Mouse (Mus musculus) limb, embryonic 13.5 days (tissue): ENCODE measurements around the gene Syvn1. TPM values are rescaled to one million over a fixed set of nuclear protein-coding genes. Genes with fewer than 3 reads are reported as not detected.

Experiments used
- ATAC-seq: fragments of 200-750 bp; cut with Nextera tagmentation; 2 replicates; pipeline ENCODE4 v1.8.0; 2017; ENCODE audit warnings: low read depth, moderate number of reproducible peaks, moderate TSS enrichment; ENCODE audit not compliant: low FRiP score
- H3K27ac ChIP-seq: fragments of 300-500 bp; sonication (generic); 2 replicates; pipeline ENCODE4 v1.5.1; 2015; ENCODE audit warnings: inconsistent platforms, mild to moderate bottlenecking, moderate library complexity
- H3K27me3 ChIP-seq: fragments of 300-500 bp; sonication (generic); 2 replicates; pipeline ENCODE4 v1.6.1; 2015; ENCODE audit warnings: mild to moderate bottlenecking, inconsistent platforms
- H3K36me3 ChIP-seq: fragments of 300-500 bp; sonication (generic); 2 replicates; pipeline ENCODE4 v1.6.1; 2015; ENCODE audit warnings: inconsistent platforms, mild to moderate bottlenecking, moderate library complexity
- H3K4me1 ChIP-seq: fragments of 300-500 bp; sonication (generic); 2 replicates; pipeline ENCODE4 v1.6.1; 2015; ENCODE audit warnings: inconsistent platforms
- H3K4me2 ChIP-seq: fragments of 300-500 bp; sonication (generic); replicated peaks from 2 replicates; pipeline ENCODE4 v1.6.1; 2015; ENCODE audit warnings: inconsistent platforms, mild to moderate bottlenecking, moderate library complexity
- H3K4me3 ChIP-seq: fragments of 300-500 bp; sonication (generic); 2 replicates; pipeline ENCODE4 v1.5.1; 2015; ENCODE audit warnings: moderate library complexity, mild to moderate bottlenecking, inconsistent platforms
- H3K9ac ChIP-seq: fragments of 300-500 bp; sonication (generic); 2 replicates; pipeline ENCODE4 v1.6.1; 2015; ENCODE audit warnings: mild to moderate bottlenecking, inconsistent platforms
- H3K9me3 ChIP-seq: fragments of 300-500 bp; sonication (generic); 2 replicates; pipeline ENCODE4 v1.6.1; 2016; ENCODE audit warnings: inconsistent platforms
- WGBS: fragments of 180-500 bp; shearing (Covaris S2); methylation state at CpG from one replicate; pipeline ENCODE4 v1.1.7; 2015; 5-methylcytosine and 5-hydroxymethylcytosine counted together
- polyA plus RNA-seq: library from polyadenylated mRNA; unstranded; fragments of >200 nt; fragmentation: Nextera tagmentation; extraction: Ambion mirVana; gene quantifications from 2 replicates; pipeline ENCODE4 v1.2.1, GENCODE M21; 2015

Gene Syvn1
- polyA plus RNA-seq, 1 experiment from 2014 or later: 34.0 TPM

DNA sequence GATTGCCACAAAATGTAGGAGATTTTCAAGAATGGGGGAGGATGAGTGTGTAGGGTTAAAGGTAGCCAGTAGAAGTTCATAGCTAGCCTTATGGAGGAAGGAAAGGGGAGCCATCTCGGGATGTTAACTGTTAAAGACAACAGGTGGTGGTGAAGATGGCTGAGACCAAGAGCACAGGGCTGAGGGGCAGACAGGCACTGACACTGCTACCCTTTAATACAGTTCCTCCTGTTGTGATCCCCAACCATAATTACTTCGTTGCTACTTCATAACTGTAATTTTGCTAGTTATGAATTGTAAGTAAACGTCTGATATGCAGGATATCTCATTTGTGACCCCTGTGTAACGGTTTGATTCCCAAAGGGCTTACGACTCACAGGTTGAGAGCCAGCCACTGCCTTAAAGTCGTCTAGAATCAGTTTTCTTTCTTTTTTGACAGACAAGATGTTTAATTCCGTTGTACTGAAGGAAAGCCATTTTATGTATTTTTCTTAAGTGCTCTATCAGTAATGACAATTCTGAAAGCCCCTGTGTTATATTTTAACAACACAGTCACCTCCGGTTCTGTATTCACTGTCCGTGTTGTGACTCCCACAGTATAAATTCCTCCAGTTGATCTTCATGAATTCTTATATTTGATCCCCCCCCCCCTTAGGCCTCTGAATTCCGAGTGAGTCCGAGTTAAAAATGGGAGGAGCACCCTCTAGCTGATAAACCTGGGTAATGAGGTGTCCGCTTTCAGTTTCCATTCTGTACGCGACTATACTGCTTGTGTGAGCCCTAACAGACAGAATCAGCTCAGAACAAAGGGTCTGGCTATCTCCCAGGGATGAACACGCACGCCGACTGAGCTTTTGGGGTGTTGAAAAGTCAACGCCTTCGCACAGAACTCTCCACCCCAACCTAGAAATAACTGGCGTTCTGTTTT lies 746 bp upstream of the Syvn1 start:
- Histone ChIP-seq H3K4me3 (peak overlapping the region; percentile 93), H3K36me3 (peaks cover 27% of the 10 kb centered on the region), H3K4me2 (peak overlapping the region; percentile 98), H3K4me1 (peaks cover 23% of the 10 kb centered on the region), H3K9ac (peak overlapping the region; percentile 95), H3K9me3 (no peaks in the 10 kb centered on the region), H3K27me3 (no peaks in the 10 kb centered on the region), H3K27ac (peak overlapping the region; percentile 99)
- 16% methylated on average over 20 of the region's 20 CpGs for WGBS
- peak; percentile 5; the same call in 1 of the 2 replicates for ATAC-seq

DNA sequence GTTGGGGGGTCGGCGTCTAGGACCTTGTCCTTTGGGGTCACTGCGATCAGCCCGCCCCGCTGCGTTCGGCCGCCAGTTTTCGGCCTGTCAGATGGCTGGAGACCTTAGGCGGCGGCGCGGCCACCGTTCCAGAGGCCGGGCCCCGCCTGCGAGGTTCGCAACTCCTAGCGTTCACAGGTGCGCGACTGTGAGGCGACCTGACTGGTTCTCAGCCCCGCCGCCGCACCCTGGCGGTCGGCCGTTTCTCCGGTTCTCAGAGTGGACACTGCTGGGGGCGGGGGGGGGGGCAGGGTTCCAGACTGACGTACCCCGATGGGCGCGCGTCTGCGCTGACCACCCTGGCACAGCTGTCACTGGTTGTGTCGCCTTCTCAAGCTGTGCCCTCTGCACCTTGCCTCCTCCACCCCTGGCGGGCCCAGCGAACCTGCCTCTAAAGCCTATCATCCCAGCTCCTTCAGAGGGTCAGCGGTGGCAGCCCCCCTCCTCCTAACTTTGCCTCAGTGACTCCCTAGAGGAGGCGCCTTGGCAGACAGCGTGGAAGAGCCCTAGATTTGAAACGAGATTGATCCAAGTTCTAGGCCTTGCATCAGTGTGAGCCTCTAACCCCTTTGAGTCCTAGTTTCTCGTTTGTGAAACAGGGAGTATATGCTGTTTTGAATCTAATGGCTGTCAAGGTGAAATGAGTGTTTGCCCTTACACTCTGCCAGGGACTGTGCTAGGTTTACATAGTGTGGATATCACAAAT lies 950 bp downstream of the Syvn1 start:
- Histone ChIP-seq H3K4me2 (peak overlapping the region; percentile 98), H3K27me3 (no peaks in the 10 kb centered on the region), H3K9me3 (no peaks in the 10 kb centered on the region), H3K4me1 (peaks cover 23% of the 10 kb centered on the region), H3K9ac (peak overlapping the region; percentile 95), H3K27ac (peak overlapping the region; percentile 99), H3K36me3 (peaks cover 44% of the 10 kb centered on the region), H3K4me3 (peak overlapping the region; percentile 93)
- WGBS: 2% methylated on average over 41 of the region's 44 CpGs
- ATAC-seq: peak; percentile 7

- peaks cover 49% of the 10 kb centered on the region for H3K36me3 ChIP-seq
- H3K9me3 ChIP-seq: no peaks in the 10 kb centered on the region
- H3K27ac ChIP-seq: no peak overlapping the region
- 85% methylated on average over 8 of the region's 8 CpGs for WGBS
- peaks cover 23% of the 10 kb centered on the region for H3K4me1 ChIP-seq
- H3K4me2 ChIP-seq: peak overlapping the region; percentile 98
- H3K27me3 ChIP-seq: no peaks in the 10 kb centered on the region
- peak overlapping the region; percentile 93 for H3K4me3 ChIP-seq
- no peak for ATAC-seq
- H3K9ac ChIP-seq: peak overlapping the region; percentile 95
These were observed 1.5 kb downstream of the Syvn1 start for GRCm38 (mm10) chr19:6047899-6048166.

- peak overlapping the region; percentile 95; the same call in 1 of the 2 replicates for H3K9ac ChIP-seq
- ATAC-seq: no peak
- peak overlapping the region; percentile 98; the same call in 1 of the 2 replicates for H3K4me2 ChIP-seq
- 87% methylated on average over 11 of the region's 11 CpGs for WGBS
- no peaks in the 10 kb centered on the region for H3K9me3 ChIP-seq
- peaks cover 59% of the 10 kb centered on the region for H3K36me3 ChIP-seq
- H3K27me3 ChIP-seq: no peaks in the 10 kb centered on the region
- H3K27ac ChIP-seq: no peak overlapping the region
- H3K4me1 ChIP-seq: peaks cover 23% of the 10 kb centered on the region
- H3K4me3 ChIP-seq: no peak overlapping the region
These were observed 2.5 kb downstream of the Syvn1 start for GRCm38 (mm10) chr19:6048681-6049410.

- no peaks in the 10 kb centered on the region for H3K9me3 ChIP-seq
- WGBS: 82% methylated on average over 7 of the region's 7 CpGs
- 0 out of 2 replicates have a peak overlapping the region, but pooled peaks have one; percentile 19 for H3K9ac ChIP-seq
- no peak overlapping the region for H3K4me2 ChIP-seq
- peaks cover 21% of the 10 kb centered on the region for H3K4me1 ChIP-seq
- H3K36me3 ChIP-seq: peaks cover 79% of the 10 kb centered on the region
- no peak overlapping the region for H3K4me3 ChIP-seq
- H3K27ac ChIP-seq: no peak overlapping the region
- ATAC-seq: no peak
- no peaks in the 10 kb centered on the region for H3K27me3 ChIP-seq
These were observed 6.1 kb downstream of the Syvn1 start for GRCm38 (mm10) chr19:6052516-6052915.

DNA sequence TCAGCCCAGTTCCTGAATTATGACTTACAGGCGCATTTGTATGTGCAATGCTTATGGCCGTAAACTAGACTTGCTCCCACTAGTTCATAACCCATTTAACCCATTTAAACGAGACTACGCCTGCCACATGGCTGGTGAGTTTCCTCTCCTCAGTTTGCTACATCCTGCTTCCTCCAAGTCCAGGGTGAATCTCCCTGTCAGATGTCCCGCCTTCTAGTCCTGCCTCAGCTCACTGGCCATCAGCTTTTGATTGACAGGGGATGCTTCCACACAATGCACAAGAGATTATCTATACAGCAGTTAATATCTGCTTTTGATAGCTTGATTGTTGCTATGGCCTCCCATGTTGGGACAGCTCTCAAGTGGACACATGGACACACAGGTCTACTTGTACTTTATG lies 7.9 kb downstream of the Syvn1 start:
- Histone ChIP-seq H3K9ac (no peak overlapping the region), H3K27ac (no peak overlapping the region), H3K4me2 (no peak overlapping the region), H3K36me3 (peaks cover 72% of the 10 kb centered on the region), H3K27me3 (no peaks in the 10 kb centered on the region), H3K4me1 (peaks cover 18% of the 10 kb centered on the region), H3K9me3 (no peaks in the 10 kb centered on the region), H3K4me3 (no peak overlapping the region)
- WGBS: 80% methylated on average over 5 of the region's 5 CpGs
- ATAC-seq: no peak

GRCm38 (mm10) chr19:6056696-6057095 lies 10.3 kb downstream of the Syvn1 start:
- Histone ChIP-seq H3K9ac (peak overlapping the region; percentile 84), H3K9me3 (no peaks in the 10 kb centered on the region), H3K4me2 (peak overlapping the region; percentile 88), H3K36me3 (peaks cover 57% of the 10 kb centered on the region), H3K4me3 (peak overlapping the region; percentile 87), H3K27me3 (no peaks in the 10 kb centered on the region), H3K27ac (no peak overlapping the region), H3K4me1 (peaks cover 23% of the 10 kb centered on the region)
- ATAC-seq: no peak
- 64% methylated on average over 4 of the region's 4 CpGs for WGBS

GRCm38 (mm10) chr19:6057313-6058096 lies 11.1 kb downstream of the Syvn1 start, which contains the start of the genes Mrpl49 and Fau:
Mrpl49 (minus strand) TSS chr19:6057785.
Fau (plus strand) TSS chr19:6057844.
- peaks cover 49% of the 10 kb centered on the region for H3K36me3 ChIP-seq
- ATAC-seq: peak; percentile 88
- under 1% methylated on average over 61 of the region's 63 CpGs for WGBS

GRCm38 (mm10) chr19:6058513-6058912 lies 12.1 kb downstream of the Syvn1 start:
- peaks cover 37% of the 10 kb centered on the region for H3K4me1 ChIP-seq
- H3K27ac ChIP-seq: peak overlapping the region; percentile 55; the same call in 1 of the 2 replicates
- ATAC-seq: no peak
- peak overlapping the region; percentile 87 for H3K4me3 ChIP-seq
- peak overlapping the region; percentile 93 for H3K9ac ChIP-seq
- H3K4me2 ChIP-seq: peak overlapping the region; percentile 88
- H3K27me3 ChIP-seq: no peaks in the 10 kb centered on the region
- 29% methylated on average over 5 of the region's 5 CpGs for WGBS
- peaks cover 41% of the 10 kb centered on the region for H3K36me3 ChIP-seq
- H3K9me3 ChIP-seq: no peaks in the 10 kb centered on the region

More at GRCm38 (mm10) chr19:6057313-6058096, 11.1 kb downstream of the Syvn1 start, which contains the start of the genes Mrpl49 and Fau:
- Histone ChIP-seq H3K9ac (peak within 1 kb of the TSS; percentile 93), H3K9me3 (no peaks in the 10 kb centered on the region), H3K4me3 (peak within 1 kb of the TSS; percentile 87), H3K4me2 (peak within 1 kb of the TSS; percentile 88), H3K4me1 (peaks cover 31% of the 10 kb centered on the region), H3K27ac (peak within 1 kb of the TSS; percentile 55), H3K27me3 (no peaks in the 10 kb centered on the region)

DNA sequence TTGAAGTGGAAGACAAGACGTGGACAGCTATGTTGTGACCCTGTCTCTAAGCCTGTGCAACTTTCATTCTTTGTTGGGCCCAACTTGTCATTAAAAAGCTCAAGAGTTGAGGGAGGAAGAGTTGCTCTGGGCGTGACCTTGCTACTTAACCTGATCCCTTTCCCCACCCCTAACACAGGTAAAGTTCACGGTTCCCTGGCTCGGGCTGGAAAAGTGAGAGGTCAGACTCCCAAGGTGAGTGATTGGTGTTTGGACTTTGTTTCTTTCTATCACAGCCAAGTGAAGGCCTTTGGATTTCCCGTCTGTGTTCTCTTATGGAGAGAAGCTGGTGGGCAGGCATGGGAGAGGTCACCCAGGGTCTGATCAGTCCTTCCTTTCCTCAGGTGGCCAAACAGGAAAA lies 12.6 kb downstream of the Syvn1 start:
- Histone ChIP-seq H3K36me3 (peaks cover 37% of the 10 kb centered on the region), H3K4me1 (peaks cover 37% of the 10 kb centered on the region), H3K27ac (no peak overlapping the region), H3K9me3 (no peaks in the 10 kb centered on the region), H3K4me3 (peak overlapping the region; percentile 87), H3K4me2 (peak overlapping the region; percentile 88), H3K9ac (peak overlapping the region; percentile 93), H3K27me3 (no peaks in the 10 kb centered on the region)
- ATAC-seq: no peak
- WGBS: 85% methylated on average over 5 of the region's 5 CpGs

DNA sequence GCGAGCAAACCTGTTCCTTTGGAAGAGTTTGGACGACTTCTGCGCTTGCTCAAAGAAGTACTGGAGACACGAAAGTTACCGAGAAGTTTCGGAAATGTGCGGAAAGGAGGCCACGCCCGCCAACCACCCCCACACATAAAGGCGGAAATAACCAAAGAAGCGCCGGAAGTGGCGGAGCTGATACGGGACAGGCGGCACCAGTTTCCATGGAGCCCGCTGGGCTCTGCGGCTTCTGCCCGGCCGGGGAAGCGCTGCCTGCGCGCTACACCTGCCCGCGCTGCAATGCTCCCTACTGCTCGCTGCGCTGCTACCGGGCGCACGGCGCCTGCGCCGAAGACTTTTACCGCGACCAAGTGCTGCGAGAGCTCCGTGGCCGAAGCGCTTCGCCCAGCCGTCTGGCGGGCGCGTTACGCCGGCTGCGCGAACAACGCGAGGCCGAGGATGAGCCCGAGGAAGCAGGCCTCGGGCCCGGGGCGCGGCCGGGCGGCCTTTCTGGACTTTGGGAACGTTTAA lies 14.7 kb downstream of the Syvn1 start, which contains the start of gene Znhit2:
Gene Znhit2 (plus strand): TSS at position 172 of the 513 bp plus-strand sequence.
- Histone ChIP-seq H3K4me1 (peaks cover 36% of the 10 kb centered on the region), H3K4me3 (peak within 1 kb of the TSS; percentile 88), H3K27ac (peak within 1 kb of the TSS; percentile 94), H3K36me3 (peaks cover 18% of the 10 kb centered on the region), H3K4me2 (peak within 1 kb of the TSS; percentile 100), H3K27me3 (no peaks in the 10 kb centered on the region), H3K9me3 (no peaks in the 10 kb centered on the region), H3K9ac (peak within 1 kb of the TSS; percentile 97)
- under 1% methylated on average over 58 of the region's 58 CpGs for whole genome bisulfite sequencing
- peak; percentile 73 for ATAC-seq
